Mouse (Mus musculus) monocyte, adult 5-6 weeks (primary cell): ENCODE measurements around the gene Hprt. TPM values are rescaled to one million over a fixed set of nuclear protein-coding genes. Genes with fewer than 3 reads are reported as not detected.

Experiments used
- total RNA-seq: library from RNA; stranded (forward); fragments of 200-1000, 200-491, 200-594 nt; gene quantifications from 3 replicates; pipeline ENCODE4 v1.2.3, GENCODE M21; 2017

The Hprt gene
- total RNA-seq, 1 experiment from 2014 or later = 280 TPM

Other genes with a start within 250 kb of the Hprt start
- gene Ccdc160, start 196.9 kb upstream of the Hprt start, total RNA-seq = not detected in 3 replicates
- gene Phf6, start 75.9 kb upstream of the Hprt start, total RNA-seq = 22.7 to 33.1 TPM (median 24.5 TPM) in 3 replicates